Mouse (Mus musculus) limb, embryonic 13.5 days (tissue): ENCODE data around the gene Lss. TPM values are rescaled to one million over a fixed set of nuclear protein-coding genes. Genes with fewer than 3 reads are reported as not detected.
A peak's percentile ranks its signal among the peaks of the same experiment; 100 is the strongest.

Experiments
- ATAC-seq: fragments of 200-750 bp; cut with Nextera tagmentation; 2 replicates; pipeline ENCODE4 v1.8.0; 2017; ENCODE audit warnings: low read depth, moderate number of reproducible peaks, moderate TSS enrichment; ENCODE audit not compliant: low FRiP score
- H3K27ac ChIP-seq: fragments of 300-500 bp; sonication (generic); 2 replicates; pipeline ENCODE4 v1.5.1; 2015; ENCODE audit warnings: inconsistent platforms, mild to moderate bottlenecking, moderate library complexity
- H3K27me3 ChIP-seq: fragments of 300-500 bp; sonication (generic); 2 replicates; pipeline ENCODE4 v1.6.1; 2015; ENCODE audit warnings: mild to moderate bottlenecking, inconsistent platforms
- H3K36me3 ChIP-seq: fragments of 300-500 bp; sonication (generic); 2 replicates; pipeline ENCODE4 v1.6.1; 2015; ENCODE audit warnings: inconsistent platforms, mild to moderate bottlenecking, moderate library complexity
- H3K4me1 ChIP-seq: fragments of 300-500 bp; sonication (generic); 2 replicates; pipeline ENCODE4 v1.6.1; 2015; ENCODE audit warnings: inconsistent platforms
- H3K4me2 ChIP-seq: fragments of 300-500 bp; sonication (generic); replicated peaks from 2 replicates; pipeline ENCODE4 v1.6.1; 2015; ENCODE audit warnings: inconsistent platforms, mild to moderate bottlenecking, moderate library complexity
- H3K4me3 ChIP-seq: fragments of 300-500 bp; sonication (generic); 2 replicates; pipeline ENCODE4 v1.5.1; 2015; ENCODE audit warnings: moderate library complexity, mild to moderate bottlenecking, inconsistent platforms
- H3K9ac ChIP-seq: fragments of 300-500 bp; sonication (generic); 2 replicates; pipeline ENCODE4 v1.6.1; 2015; ENCODE audit warnings: mild to moderate bottlenecking, inconsistent platforms
- H3K9me3 ChIP-seq: fragments of 300-500 bp; sonication (generic); 2 replicates; pipeline ENCODE4 v1.6.1; 2016; ENCODE audit warnings: inconsistent platforms
- whole genome bisulfite sequencing: fragments of 180-500 bp; shearing (Covaris S2); methylation state at CpG from one replicate; pipeline ENCODE4 v1.1.7; 2015; 5-methylcytosine and 5-hydroxymethylcytosine counted together
- polyA plus RNA-seq: library from polyadenylated mRNA; unstranded; fragments of >200 nt; fragmentation: Nextera tagmentation; extraction: Ambion mirVana; gene quantifications from 2 replicates; pipeline ENCODE4 v1.2.1, GENCODE M21; 2015

The Lss gene
- polyA plus RNA-seq, 1 experiment from 2014 or later, result 25.6 TPM

DNA sequence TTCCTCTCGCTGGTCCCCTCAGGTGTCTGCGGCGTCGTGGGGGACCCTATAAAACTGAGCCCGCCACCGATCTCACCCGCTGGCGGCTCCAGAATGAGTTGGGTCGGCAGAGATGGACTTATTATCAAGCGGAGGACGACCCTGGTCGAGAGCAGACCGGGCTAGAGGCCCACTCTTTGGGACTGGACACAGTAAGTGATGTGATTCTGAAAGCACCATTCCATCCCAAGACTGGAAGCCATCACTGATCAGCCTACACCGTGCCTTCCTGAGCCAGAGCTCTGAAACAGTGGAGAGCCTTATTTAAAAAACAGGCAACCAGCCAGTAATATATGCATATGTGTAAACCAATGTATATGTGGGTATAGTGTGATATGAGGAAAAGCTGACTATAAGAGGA, 440 bp downstream of the Lss start:
- peak overlapping the region; percentile 76; the same call in 1 of the 2 replicates for H3K27ac ChIP-seq
- WGBS, result 2% methylated on average over 14 of the region's 14 CpGs
- H3K4me2 ChIP-seq, result peak overlapping the region; percentile 93
- H3K4me1 ChIP-seq, result peaks cover 15% of the 10 kb centered on the region
- peak; percentile 12; the same call in 1 of the 2 replicates for ATAC-seq
- peak overlapping the region; percentile 79 for H3K9ac ChIP-seq
- H3K36me3 ChIP-seq, result peaks cover 36% of the 10 kb centered on the region
- peak overlapping the region; percentile 68 for H3K4me3 ChIP-seq
- no peaks in the 10 kb centered on the region for H3K9me3 ChIP-seq
- no peaks in the 10 kb centered on the region for H3K27me3 ChIP-seq

DNA sequence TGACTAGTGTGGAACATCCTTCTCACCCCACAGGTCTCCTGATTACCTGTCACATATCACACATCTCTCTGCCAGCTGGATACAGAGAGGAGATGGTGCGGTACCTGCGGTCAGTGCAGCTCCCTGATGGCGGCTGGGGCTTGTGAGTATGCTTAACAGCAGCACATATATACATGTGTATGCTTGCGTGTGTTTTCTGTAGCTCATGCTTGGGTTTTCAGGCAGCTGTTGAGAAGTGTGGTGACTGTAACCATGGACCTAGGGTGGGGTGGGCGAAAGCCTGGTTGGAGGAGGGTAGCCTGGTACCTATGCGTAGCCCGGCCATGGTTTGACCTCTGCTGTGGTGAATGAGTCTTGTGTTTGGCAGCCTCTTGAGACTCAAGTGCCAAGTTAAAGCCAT, 4.1 kb downstream of the Lss start:
- no peak overlapping the region for H3K27ac ChIP-seq
- no peak overlapping the region for H3K9ac ChIP-seq
- H3K4me3 ChIP-seq, result no peak overlapping the region
- H3K36me3 ChIP-seq, result peaks cover 70% of the 10 kb centered on the region
- peaks cover 20% of the 10 kb centered on the region for H3K4me1 ChIP-seq
- ATAC-seq, result no peak
- WGBS, result 93% methylated on average over 7 of the region's 7 CpGs
- no peak overlapping the region for H3K4me2 ChIP-seq
- no peaks in the 10 kb centered on the region for H3K9me3 ChIP-seq
- H3K27me3 ChIP-seq, result no peaks in the 10 kb centered on the region

DNA sequence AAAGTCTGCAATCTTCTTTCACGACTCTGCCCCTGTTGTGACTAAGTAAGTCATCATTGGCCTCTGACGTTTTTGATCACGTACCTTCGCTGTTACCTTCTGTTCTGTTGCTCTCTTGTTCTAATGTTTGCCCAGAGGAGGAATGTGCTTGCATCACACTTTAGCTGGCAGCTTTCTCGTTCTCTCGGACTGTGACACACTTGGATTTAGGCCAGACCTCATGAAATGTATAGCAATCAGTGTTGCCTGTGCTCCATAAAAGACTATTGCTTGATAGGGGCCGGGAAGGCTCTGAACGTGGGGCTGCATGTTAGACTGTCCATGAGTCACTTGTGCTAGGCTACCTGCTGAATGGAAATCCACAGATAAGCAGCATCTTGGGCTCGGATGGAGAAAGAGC, 6.2 kb downstream of the Lss start:
- H3K36me3 ChIP-seq, result peaks cover 91% of the 10 kb centered on the region
- 78% methylated on average over 9 of the region's 9 CpGs for WGBS
- H3K4me3 ChIP-seq, result no peak overlapping the region
- H3K27ac ChIP-seq, result peak overlapping the region; percentile 3; the same call in 1 of the 2 replicates
- H3K9me3 ChIP-seq, result no peaks in the 10 kb centered on the region
- peaks cover 8% of the 10 kb centered on the region; the same call in 1 of the 2 replicates for H3K4me1 ChIP-seq
- no peaks in the 10 kb centered on the region for H3K27me3 ChIP-seq
- H3K9ac ChIP-seq, result no peak overlapping the region
- H3K4me2 ChIP-seq, result no peak overlapping the region
- no peak for ATAC-seq

- H3K36me3 ChIP-seq, result peaks cover 97% of the 10 kb centered on the region
- no peak overlapping the region for H3K4me2 ChIP-seq
- H3K9me3 ChIP-seq, result no peaks in the 10 kb centered on the region
Measured at GRCm38 (mm10) chr10:76541336-76542085, 10.1 kb downstream of the Lss start.

GRCm38 (mm10) chr10:76542636-76543375, 11.4 kb downstream of the Lss start:
- peaks cover 97% of the 10 kb centered on the region for H3K36me3 ChIP-seq
- no peak for ATAC-seq
- H3K9me3 ChIP-seq, result no peaks in the 10 kb centered on the region
- no peak overlapping the region for H3K9ac ChIP-seq
- no peak overlapping the region for H3K4me3 ChIP-seq
- H3K4me1 ChIP-seq, result no peaks in the 10 kb centered on the region
- H3K27me3 ChIP-seq, result no peaks in the 10 kb centered on the region
- 86% methylated on average over 10 of the region's 10 CpGs for WGBS
- no peak overlapping the region for H3K27ac ChIP-seq
- no peak overlapping the region for H3K4me2 ChIP-seq

More at GRCm38 (mm10) chr10:76541336-76542085, 10.1 kb downstream of the Lss start:
- ATAC-seq, result no peak
- H3K27ac ChIP-seq, result no peak overlapping the region
- H3K4me1 ChIP-seq, result 0 out of 2 replicates have a peak, but pooled peaks cover 8% of the 10 kb centered on the region
- H3K9ac ChIP-seq, result no peak overlapping the region; the same call in 1 of the 2 replicates
- H3K27me3 ChIP-seq, result no peaks in the 10 kb centered on the region
- 91% methylated on average over 11 of the region's 11 CpGs for WGBS
- H3K4me3 ChIP-seq, result no peak overlapping the region

DNA sequence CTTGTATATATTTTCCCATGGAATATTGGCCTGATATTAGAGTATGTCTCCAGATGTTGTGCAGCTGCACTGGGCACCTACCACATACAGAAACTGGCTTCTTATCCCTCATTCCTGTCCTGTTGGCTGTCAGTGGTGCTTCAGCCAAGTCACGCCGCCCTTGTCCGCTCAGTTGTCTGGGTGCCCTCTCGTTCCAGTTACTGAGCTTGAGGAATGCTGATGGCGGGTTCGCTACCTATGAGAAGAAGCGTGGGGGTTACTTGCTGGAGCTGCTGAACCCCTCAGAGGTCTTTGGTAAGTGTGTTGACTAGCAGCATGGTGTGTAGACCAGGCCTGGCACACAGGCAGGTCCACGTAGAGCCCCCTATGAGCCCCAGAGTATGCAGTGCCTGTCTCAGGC, 15.2 kb downstream of the Lss start:
- no peak overlapping the region for H3K4me2 ChIP-seq
- peaks cover 100% of the 10 kb centered on the region for H3K36me3 ChIP-seq
- no peaks in the 10 kb centered on the region for H3K4me1 ChIP-seq
- no peaks in the 10 kb centered on the region for H3K9me3 ChIP-seq
- H3K27ac ChIP-seq, result no peak overlapping the region
- no peak overlapping the region for H3K9ac ChIP-seq
- no peak for ATAC-seq
- H3K4me3 ChIP-seq, result no peak overlapping the region
- H3K27me3 ChIP-seq, result no peaks in the 10 kb centered on the region
- 96% methylated on average over 8 of the region's 8 CpGs for WGBS

DNA sequence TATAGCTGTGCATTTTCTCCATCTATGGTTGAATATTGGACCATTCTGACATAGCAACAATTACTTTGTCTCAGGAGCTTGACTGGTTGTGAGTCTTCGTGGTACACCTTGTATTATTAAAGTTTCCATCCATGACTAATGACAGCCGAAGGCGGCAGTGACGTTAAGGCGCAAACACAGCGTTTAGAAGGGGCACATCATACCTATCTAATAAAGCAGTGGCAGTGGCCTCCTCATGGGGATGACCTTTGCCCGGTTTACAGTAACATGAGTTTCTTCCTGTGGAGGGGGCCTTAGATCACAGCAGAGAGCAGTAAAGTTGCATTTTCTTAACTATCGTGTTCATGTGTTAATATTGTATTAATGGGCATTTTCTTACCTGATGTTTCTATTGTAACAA, 16.8 kb downstream of the Lss start:
- H3K27ac ChIP-seq, result no peak overlapping the region
- H3K9ac ChIP-seq, result no peak overlapping the region
- H3K27me3 ChIP-seq, result no peaks in the 10 kb centered on the region
- H3K4me2 ChIP-seq, result no peak overlapping the region
- H3K36me3 ChIP-seq, result peaks cover 100% of the 10 kb centered on the region
- no peaks in the 10 kb centered on the region for H3K9me3 ChIP-seq
- H3K4me3 ChIP-seq, result no peak overlapping the region
- no peak for ATAC-seq
- no peaks in the 10 kb centered on the region for H3K4me1 ChIP-seq
- WGBS, result 91% methylated on average over 8 of the region's 8 CpGs

DNA sequence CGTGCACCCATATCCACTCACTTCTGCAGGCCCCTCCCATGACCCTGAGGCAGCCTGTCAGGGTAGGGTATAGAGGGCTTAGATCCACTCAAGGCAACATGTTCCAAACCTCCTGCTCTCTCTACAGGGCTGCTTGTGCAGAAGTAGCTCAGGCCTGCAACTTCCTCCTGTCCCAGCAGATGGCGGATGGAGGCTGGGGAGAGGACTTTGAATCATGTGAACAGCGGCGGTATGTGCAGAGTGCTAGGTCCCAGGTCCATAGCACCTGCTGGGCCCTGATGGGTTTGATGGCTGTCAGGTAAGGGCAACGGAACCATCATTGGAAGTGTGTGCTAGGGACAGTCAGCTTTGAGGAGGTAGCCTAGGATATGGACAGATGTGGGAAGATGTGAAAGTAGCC, 19.1 kb downstream of the Lss start:
- Histone ChIP-seq H3K9me3 (no peaks in the 10 kb centered on the region), H3K9ac (no peak overlapping the region), H3K4me3 (no peak overlapping the region), H3K27me3 (no peaks in the 10 kb centered on the region), H3K36me3 (peaks cover 93% of the 10 kb centered on the region), H3K4me1 (no peaks in the 10 kb centered on the region), H3K27ac (no peak overlapping the region), H3K4me2 (no peak overlapping the region)
- WGBS, result 86% methylated on average over 5 of the region's 5 CpGs
- no peak for ATAC-seq

- Histone ChIP-seq H3K36me3 (peaks cover 87% of the 10 kb centered on the region), H3K4me1 (no peaks in the 10 kb centered on the region), H3K4me3 (no peak overlapping the region), H3K9ac (no peak overlapping the region), H3K4me2 (no peak overlapping the region), H3K27ac (no peak overlapping the region), H3K9me3 (no peaks in the 10 kb centered on the region), H3K27me3 (no peaks in the 10 kb centered on the region)
- WGBS, result 80% methylated on average over 3 of the region's 3 CpGs
- no peak for ATAC-seq
Measured at GRCm38 (mm10) chr10:76551556-76551955, 20.2 kb downstream of the Lss start.

DNA sequence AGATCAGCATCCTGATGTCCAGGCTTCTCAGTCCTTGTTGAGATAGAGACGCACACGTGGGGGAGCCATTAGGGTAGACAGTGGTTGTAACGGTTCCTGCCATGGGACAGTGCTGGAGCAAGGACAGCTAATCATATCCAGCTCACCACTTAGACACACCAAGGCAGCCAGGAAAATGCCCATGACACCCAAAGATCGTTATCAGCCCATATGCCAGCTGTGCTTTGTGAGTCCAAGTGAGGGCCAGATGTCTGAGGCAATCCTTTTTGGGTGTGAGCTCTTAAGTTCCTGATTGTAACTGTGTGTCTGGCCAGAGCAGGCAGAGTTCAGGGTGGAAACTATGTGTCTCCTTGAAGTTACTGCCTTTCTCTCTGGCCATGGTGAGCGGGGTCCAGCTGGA, 22.7 kb downstream of the Lss start:
- H3K9ac ChIP-seq, result no peak overlapping the region
- H3K4me2 ChIP-seq, result no peak overlapping the region
- ATAC-seq, result no peak
- no peaks in the 10 kb centered on the region for H3K9me3 ChIP-seq
- H3K36me3 ChIP-seq, result peaks cover 62% of the 10 kb centered on the region
- no peaks in the 10 kb centered on the region for H3K4me1 ChIP-seq
- no peak overlapping the region for H3K27ac ChIP-seq
- WGBS, result 87% methylated on average over 5 of the region's 5 CpGs
- no peak overlapping the region for H3K4me3 ChIP-seq
- no peaks in the 10 kb centered on the region for H3K27me3 ChIP-seq

- Histone ChIP-seq H3K4me3 (no peak within 1 kb of the TSS), H3K4me2 (no peak within 1 kb of the TSS), H3K36me3 (no peaks in the 10 kb centered on the region), H3K4me1 (no peaks in the 10 kb centered on the region), H3K9me3 (no peaks in the 10 kb centered on the region), H3K9ac (no peak within 1 kb of the TSS), H3K27me3 (no peaks in the 10 kb centered on the region), H3K27ac (no peak within 1 kb of the TSS)
- 89% methylated on average over 10 of the region's 10 CpGs for WGBS
- no peak for ATAC-seq
Measured at GRCm38 (mm10) chr10:76561972-76562371, 30.6 kb downstream of the Lss start, which contains the start of gene Spatc1l. Spatc1l (plus strand) TSS chr10:76562272.

GRCm38 (mm10) chr10:76569996-76570685, 38.8 kb downstream of the Lss start:
- Histone ChIP-seq H3K9me3 (peaks cover 4% of the 10 kb centered on the region; the same call in 1 of the 2 replicates), H3K36me3 (no peaks in the 10 kb centered on the region), H3K4me1 (no peaks in the 10 kb centered on the region), H3K9ac (no peak overlapping the region), H3K27me3 (no peaks in the 10 kb centered on the region), H3K4me3 (no peak overlapping the region), H3K4me2 (no peak overlapping the region), H3K27ac (no peak overlapping the region)
- 84% methylated on average over 22 of the region's 22 CpGs for WGBS
- ATAC-seq, result no peak
